Mouse (Mus musculus): ENCODE results near the gene Ssna1.

GRCm38 (mm10) chr2:25230581-25230980, 41.7 kb downstream of the Ssna1 start:
- no peak for TF ChIP-seq CTCF (IDR thresholded peaks at IDR 0.05; ENCODE audit: control insufficient read depth, insufficient read depth, insufficient read length)
- no peak for TF ChIP-seq FOSL1 (IDR thresholded peaks at IDR 0.05; ENCODE audit: insufficient read depth, low read length, poor library complexity, severe bottlenecking)
- no peak for TF ChIP-seq MYOD1 (IDR thresholded peaks at IDR 0.05; ENCODE audit: control insufficient read depth, insufficient read length, low read depth)

Measured in C2C12 (cell line).